Mouse (Mus musculus): ENCODE results near the gene Gm10722.
"Not testable (repeated sequence)": the region's sequence is repeated elsewhere in the genome, so short reads cannot be mapped to it uniquely, and the experiment has no call there.

GRCm38 (mm10) chr9:3001006-3001405, 284 bp downstream of the Gm10722 start:
- TF ChIP-seq CTCF (IDR thresholded peaks at IDR 0.05; ENCODE audit: low read depth, low read length); POLR2A (IDR thresholded peaks at IDR 0.05; ENCODE audit: extremely low read depth, insufficient read depth, low read length): not testable (repeated sequence)

Data from liver, adult 2 months (tissue).